Mouse (Mus musculus): ENCODE results near the gene Ndrg2.

Ndrg2 gene

DNA sequence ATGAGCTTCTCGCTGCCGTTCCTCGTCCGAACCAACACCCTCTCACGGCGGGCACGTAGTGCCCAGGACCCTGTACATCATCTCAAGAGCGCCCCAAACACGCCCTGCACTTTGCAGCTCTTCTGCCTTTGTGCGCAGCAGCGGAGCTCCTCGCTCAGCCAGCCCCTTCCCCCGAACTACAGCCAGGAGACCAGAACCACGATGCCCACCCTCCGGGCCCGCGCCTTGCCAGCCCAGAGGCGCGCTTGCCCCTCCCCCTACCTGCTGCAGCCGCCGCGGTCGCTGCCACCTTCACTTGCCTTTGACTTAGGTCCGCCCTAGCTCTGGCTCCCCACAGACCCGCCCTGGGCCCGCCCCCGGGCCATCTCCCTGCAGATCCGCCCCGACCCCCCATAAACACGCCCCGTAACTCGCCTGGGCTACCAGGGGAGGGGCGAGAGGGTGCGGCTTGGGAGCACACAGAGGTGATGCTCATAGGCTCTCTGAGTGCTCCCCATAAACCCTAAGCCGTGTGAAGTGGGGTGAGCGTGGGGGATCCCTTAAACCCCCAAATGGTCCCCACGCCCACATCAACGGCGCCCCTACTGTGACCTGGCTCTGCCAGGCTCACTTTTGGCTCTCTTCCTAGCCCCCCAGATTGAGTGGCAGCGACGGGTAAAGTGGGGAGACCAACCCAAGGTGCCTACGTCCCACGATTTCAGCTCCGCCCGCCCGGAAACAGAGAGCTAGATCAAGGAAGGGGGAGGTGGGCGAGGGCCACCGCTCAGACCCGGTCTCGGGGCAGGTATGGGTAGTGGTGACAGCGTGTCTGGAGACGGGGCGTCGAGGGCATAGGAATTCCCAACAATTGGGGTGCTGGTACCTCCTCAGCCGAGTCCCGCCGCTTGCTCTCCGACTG lies 647 bp downstream of the Ndrg2 start:
- DNase-seq (ENCODE audit: low read depth, low spot score), result peak; percentile 85

DNA sequence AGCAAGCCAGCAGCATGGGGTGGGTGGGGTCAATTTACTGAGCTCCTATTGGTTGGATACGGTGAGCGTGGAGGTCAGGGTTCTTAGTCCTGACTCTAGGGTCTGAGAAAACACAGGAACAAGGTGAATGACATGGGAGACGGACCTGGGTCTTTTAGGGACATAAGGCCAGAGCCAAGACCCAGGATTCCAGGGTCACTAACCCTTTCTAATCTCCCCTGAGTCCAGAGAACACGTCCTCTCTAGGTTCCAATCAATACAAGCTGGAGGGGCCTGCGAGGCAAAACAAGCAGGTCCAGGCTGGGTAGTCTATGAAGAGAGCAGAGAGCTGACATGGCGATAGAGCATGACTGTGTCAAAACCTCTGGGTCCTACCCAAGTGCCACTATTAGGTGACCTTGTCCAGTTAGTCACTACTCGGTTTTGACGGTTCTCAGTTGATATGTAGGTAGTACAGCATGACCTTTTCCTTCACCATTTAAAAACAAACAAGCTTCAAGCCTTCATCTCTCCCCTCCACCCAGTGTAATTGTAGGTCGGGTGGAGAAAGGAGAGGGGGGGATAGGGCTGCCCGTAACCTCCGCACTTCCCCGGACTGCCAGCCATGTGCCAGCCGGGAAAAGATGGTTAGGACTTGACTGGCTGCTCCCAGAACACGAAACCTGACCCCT lies 1.4 kb downstream of the Ndrg2 start:
- DNase-seq (ENCODE audit: low read depth, low spot score), result no peak

DNA sequence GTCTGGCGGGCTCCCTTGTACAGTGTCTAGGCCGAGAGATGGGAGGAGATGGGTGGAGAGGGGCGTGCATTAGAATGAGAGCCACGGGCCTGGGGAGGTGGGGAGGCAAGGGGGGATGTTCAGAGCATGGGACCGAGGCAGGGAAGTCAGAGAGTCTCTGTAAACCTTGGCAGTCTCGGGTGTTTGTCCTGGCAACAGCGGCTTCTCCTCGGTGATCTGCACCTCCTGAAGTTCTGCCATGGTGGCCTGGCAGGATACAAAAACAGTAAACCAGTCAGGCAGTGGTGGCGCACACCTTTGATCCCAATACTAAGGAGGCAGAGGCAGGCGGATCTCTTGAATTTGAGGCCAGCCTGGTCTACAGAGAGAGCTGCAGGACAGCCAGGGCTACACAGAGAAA lies 2.7 kb downstream of the Ndrg2 start:
- DNase-seq (ENCODE audit: low read depth, low spot score), result no peak

DNA sequence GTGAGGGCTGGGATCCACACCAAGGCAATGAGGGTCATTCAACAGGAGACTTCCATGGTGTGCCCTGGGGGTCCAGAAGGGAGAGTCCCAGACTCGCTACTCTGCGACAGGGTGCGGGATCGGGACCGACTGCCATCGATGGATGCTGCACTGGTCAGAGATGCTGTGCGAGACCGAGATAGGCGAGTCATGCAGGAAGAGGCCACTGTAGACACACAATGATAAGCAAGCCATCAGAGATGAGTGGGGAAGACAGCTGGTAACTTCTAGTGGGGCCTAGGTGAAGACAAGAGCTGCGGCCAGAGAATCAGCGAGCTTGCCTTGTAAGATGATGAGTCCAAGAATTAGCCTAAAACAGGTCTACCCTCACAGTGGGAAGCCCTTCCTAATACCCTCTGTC lies 7.9 kb downstream of the Ndrg2 start:
- DNase-seq (ENCODE audit: low read depth, low spot score), result no peak

DNA sequence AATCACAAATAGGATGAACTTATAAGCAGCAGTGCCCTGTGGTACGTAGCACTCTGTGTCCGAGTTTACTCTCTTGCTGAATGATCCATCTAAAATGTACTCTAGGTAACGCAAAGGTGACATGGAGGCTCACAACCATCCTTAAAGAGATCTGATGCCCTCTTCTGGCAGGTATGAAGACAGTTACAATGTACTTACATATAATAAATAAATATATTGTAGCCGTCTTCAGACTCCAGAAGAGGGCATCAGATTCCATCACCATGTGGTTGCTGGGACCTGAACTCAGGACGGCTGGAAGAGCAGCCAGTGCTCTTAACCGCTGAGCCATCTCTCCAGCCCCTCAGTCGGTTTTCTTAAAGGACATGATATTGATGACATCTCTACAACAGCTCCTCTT lies 9.3 kb downstream of the Ndrg2 start:
- DNase-seq (ENCODE audit: low read depth, low spot score), result no peak

DNA sequence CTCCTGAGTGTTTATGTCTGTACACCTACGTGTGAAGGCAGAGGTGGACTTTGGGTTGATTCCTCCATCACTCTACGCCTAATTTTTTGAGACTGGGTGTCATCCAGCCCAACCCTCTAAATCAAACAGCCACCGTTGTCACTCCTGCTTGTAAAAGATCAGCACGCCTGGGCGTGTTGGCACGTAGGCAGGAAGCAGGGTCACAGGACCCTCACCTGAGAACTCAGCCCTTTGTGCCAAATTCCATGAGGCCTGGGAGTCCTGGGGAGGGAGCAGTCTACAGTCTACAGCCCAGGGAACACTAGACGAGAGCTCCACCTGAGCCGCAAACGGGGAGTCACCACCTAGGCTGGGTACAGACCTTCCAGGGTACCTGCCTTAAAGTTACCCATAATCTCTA lies 10.2 kb downstream of the Ndrg2 start:
- no peak for DNase-seq (ENCODE audit: low read depth, low spot score)

DNA sequence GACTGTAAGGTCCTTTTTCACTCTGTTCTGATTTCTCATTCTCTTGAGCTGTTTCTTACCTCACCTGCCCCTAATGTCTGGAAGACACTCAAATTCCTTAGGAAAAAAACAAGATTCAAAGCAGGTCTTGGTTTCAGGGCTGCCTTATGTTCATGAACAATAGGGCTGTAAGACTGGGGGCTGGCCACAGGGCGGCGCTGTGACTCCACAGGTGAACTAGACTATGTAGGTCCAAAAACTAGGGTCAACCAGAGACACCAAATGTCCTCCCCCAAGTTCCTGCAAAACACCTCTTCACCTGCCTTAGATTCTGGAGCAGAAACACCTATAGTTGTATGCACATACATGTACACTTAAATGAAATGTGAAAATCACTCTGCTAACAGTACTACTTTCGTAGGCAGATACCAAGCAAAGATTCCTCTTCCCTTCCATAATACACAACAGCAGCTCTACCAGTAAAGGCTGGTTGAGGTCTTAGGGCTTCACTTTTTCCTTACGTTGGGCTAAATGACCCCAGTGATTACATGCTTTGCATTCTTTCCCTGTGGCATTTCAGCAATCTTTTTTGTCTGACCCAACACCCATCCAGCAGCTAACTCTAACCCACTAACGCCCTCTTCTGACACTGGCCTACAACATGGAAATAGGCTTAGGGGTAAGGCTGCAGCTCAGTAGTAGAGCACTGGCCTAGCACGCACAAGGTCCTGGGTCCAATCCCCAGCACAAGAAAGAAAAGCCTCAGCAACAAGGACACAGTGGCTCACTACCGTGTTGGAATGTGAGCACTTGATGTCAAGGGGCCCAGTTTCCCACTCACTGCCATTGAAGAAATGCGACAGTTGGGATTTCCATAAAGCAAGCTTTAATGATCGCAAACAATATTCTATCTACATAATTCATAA lies 10.9 kb downstream of the Ndrg2 start:
- peak; percentile 81 for DNase-seq (ENCODE audit: low read depth, low spot score)

DNA sequence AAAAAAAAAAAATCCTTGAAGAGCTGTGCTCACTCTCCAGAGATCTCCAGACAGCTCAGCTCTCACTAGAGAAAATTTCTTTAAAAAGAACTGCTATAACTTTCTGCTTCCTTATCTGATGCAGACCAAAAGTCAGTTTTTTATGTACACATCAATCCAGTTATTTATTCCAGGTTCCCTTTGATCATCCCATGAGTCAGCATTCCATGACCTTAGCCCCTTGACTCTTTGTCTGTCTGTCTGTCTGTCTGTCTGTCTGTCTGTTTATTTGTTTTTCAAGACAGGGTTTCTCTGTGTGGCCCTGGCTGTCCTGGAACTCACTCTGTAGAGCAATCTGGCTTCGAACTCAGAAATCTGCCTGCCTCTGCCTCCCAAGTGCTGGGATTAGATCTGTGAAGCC lies 14.6 kb downstream of the Ndrg2 start:
- DNase-seq (ENCODE audit: low read depth, low spot score), result peak; percentile 1

DNA sequence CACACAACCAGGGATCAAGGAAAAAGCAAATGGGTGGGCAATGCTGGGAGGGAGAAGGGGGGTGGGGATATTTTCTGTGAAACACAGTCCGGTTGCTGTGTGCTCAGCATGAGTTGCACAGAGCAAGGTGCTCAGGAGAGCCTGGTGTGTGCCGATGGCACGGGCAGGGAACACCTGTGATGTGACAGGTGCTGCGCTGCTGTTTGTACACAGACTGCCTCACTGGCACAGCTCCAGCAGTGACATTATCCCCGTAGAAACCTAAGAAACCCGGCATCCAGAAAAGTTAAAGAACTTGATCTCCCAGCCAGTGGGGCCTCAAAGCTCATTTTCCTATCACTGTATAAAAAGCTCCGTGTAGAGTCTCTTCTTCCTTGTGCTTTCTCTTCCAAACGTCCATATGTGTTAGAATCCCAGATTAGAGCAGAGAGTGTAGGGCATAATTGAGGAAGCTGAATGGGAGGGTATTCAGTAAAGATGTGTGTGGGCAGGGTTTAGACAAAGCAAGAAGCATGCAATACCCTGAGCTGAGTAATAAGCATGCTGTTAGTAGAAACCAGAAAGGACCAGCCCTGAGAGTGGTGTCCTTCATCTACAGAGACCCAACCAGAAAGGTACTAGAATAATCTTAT lies 17.3 kb downstream of the Ndrg2 start:
- DNase-seq (ENCODE audit: low read depth, low spot score), result peak; percentile 6

DNA sequence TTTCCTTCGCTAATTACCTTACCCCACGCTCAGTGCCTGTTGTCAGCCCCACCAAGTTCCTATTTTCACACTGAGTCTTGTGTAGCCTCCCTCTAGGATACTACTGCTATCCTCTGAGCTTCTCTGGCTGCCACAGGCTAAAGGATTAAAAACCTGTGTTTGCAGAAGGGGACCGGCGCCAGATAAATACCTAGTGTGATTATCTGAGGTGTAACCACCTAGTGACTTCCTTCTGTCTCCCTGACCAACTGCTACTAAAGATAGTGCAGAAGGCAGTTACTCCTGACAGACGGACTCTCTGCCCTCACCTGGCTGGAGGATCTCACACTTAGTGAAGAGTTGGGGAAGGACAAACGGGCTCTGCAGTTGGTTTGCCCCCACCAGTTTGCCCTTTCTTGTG lies 17.9 kb downstream of the Ndrg2 start:
- no peak for DNase-seq (ENCODE audit: low read depth, low spot score)

DNA sequence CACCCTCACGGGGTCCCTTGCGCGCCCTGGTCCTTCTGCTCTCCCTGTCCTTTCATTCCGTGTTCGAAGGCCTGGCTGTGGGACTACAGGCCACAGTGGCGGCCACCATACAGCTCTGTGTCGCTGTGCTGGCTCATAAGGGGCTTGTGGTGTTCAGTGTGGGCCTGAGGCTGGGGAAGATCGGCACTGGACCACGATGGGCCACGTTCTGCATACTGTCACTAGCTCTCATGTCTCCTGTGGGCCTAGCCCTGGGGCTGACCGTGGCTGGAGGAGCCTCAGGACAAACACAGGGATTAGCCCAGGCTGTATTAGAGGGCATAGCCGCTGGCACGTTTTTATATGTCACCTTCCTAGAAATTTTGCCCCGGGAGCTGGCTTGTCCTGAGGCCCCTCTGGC lies 18.9 kb downstream of the Ndrg2 start:
- no peak for DNase-seq (ENCODE audit: low read depth, low spot score)

DNA sequence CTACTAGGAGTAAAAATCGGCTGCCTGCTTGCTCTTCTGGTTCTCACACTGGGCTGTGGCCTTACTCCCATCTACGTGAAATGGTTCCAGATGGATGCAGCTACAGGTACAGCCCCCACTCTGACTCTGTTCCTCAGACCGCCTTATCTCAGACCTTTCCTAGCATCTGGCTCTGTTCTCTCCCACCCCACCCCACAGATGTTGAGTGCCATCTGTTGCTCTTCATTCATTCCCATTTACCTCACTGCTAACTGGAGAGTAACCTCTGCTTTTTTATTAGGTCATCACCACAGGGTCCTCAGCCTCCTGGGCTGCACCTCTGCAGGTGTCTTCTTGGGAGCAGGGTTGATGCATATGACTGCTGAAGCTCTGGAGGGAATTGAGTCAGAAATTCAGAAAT lies 20.1 kb downstream of the Ndrg2 start:
- peak; percentile 2 for DNase-seq (ENCODE audit: low read depth, low spot score)

DNA sequence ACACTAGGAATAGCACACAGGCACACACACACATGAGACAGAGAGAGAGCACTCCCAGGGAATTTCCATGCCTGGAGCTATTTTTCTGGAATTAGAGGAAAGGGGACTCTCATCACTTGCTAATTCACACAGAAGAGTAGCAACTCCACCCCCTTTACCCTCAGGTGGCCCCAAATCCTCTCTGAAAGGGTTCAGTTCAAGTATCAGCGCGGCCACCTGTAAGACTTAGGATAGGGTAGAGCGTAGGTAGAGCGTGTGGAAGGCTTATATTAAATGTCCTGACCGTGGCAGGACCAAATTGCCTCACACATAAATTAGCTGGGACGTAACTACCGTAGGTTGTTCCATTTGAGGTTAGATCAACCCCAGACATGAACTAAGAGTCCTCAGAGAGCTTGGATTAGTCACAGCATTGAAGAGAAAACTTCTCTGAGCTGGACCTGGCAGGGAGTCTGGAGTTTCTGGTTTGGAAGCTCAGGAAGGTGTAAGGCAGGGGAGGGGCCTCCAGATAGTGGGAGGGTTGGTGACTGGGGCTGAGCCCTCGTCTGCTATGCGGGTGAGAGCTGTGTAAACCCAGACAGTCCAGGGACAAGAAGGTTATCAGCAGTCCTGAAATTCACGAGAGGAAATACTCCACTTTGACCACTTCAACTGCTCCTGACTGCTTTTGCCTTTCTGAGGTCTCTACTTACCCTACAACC lies 20.7 kb downstream of the Ndrg2 start:
- DNase-seq (ENCODE audit: low read depth, low spot score), result peak; percentile 57

DNA sequence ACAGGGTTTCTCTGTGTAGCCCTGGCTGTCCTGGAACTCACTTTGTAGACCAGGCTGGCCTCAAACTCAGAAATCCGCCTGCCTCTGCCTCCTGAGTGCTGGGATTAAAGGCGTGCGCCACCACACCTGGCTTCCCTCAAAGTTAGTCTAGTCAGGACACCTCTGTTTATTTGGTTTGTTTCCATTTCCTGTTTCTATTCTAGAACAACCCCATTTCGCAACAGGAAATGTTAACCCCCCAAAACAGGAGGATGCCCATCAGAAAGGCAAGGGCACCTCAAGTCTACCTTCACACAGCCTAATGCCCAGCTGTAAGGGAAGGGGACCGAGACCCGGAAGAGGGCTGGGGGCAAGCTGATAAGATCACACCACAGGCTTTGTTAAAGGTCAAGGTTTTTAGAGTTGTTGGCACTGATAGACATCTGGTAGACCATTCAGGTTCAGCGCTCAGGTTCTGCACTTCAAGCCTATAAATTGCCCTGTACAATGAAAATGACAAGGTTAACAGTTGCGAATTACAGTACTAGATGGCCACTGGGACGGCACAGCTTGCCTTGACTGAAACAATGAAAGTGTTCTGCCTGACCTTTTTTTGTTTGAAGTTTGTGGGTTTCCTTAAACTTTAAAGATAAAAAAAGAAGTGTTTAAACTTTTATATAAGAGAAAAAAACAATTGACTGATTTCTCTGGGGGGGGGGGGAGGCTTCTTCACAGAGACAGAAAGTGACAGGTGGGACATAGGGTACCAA lies 21.6 kb downstream of the Ndrg2 start, which contains the start of gene Slc39a2:
TSS of gene Slc39a2 (plus strand) at position 699 of the 749 bp plus-strand sequence.
- peak; percentile 63 for DNase-seq (ENCODE audit: low read depth, low spot score)

DNA sequence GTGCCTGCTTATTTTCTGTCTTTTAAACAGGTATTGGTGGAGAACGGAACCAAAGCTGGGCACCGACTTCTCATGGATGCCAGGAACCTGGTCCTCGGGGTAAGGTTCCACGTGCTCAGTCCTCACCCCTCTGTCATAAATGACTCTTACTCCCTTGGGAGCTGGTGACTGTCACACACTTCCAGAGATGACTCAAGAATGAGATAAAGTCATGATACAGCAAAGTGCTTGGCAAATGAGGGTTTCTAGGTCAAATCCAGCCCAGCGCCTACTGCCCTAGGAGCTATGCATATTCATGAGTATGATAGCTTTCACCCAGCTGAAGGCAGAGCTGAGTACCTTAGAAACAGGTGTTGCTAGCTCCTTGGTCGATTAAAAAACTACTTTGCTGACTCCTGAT lies 24.1 kb downstream of the Ndrg2 start:
- DNase-seq (ENCODE audit: low read depth, low spot score), result peak; percentile 0

DNA sequence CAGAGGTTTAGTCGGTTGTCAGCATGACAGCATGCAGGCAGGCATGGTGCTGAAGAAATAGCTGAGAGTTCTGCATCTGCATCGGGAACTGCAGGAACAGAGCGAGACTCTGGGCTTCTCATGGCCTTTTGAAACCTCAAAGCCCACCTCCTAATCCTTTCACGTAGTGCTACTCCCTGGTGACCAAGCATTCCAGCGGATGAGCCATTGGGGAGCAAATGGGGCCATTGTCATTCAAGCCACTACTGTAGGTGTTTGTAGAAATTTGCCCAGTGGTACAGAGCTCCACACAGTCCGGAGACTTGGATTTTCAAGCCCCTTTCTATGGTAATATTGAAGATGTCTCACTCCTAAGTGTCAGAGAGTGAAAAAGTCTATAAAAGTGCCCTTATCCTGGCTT lies 27.9 kb downstream of the Ndrg2 start:
- peak; percentile 53 for DNase-seq (ENCODE audit: low read depth, low spot score)

DNA sequence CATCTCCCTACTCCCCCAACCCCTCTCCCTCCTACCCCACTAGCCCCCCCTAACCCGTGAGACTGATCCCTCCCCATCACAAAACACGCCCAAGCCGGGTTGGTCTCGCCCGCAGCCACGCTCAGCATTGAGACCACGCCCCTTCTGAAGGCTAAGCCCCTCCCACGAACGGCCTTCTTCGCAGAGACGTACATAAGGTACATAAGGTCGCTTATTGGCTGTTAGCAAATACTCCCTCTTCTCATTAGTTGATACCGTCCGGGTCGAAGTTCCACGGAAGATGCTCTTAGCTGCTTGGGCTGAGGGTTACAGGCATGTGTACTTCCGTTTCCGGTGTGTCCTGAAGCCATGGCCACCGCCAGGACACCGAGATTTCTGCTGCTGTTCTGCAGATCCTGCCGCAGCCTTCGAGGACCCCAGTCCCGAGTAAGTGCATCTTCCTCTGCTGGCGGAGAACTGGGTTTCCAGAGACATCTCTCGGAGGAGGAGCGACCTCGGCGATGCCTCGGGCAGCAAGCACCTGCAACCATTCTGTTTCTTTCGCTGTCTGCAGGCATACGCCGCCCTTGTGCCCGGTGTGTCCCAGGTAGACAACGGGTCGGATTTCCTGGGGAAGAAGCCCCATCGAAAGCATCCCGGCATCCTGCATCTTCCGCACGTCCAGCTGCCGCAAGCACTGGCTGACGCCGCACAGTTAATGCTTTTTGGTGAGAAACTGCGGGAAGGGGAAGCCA lies 29.2 kb downstream of the Ndrg2 start, which contains the start of gene Mettl17:
TSS of gene Mettl17 (plus strand) at position 245 of the 734 bp plus-strand sequence.
- DNase-seq (ENCODE audit: low read depth, low spot score), result peak; percentile 98

DNA sequence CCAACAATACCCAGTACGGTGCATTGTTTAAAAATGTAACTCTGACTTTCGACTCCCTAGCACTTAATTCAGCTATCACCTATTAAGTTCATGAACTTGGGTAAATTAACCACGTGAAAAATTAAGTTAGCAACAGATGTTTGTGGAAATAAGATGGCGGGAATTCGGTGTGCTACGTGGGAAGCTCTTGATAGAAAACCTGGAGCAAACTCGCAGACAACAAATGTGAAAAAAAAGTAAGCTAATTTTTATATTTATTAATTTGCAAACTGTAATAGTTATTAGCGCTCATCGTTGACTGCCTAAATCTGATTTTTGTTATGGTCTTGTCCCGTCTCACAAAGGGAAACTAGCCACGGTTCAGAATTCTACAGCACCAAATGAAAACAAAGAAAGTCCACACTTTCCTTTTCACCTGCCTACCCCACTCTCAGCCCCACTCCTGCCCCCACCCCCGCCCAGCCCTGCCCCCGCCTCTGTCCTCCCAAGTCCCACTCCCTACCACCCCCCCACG lies 29.9 kb downstream of the Ndrg2 start:
- DNase-seq (ENCODE audit: low read depth, low spot score), result no peak

DNA sequence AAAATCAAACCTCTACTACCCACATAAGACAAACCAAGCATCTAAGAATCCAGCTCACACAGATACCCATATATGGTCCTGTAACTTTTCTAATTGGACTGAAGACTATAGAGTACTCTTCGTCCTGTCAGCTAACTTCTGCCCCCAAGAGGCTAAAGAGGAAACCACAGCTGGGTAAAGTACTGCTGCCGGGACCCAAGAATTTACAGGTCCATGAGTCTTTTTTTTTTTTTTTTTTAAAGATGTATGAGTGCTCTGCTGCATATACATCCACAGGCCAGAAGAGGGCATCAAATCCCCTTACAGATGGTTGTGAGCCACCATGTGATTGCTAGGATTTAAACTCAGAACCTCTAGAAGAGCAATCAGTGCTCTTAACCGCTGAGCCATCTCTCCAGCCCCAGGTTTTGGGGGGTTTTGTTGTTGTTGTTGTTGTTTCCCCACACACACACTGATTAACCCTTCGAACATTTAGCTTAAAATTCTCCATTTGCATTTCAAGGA lies 30.4 kb downstream of the Ndrg2 start:
- DNase-seq (ENCODE audit: low read depth, low spot score), result peak; percentile 92

Measured in ZHBTc4 (cell line).